Mouse (Mus musculus): ENCODE data around the gene Tpcn1.

DNA sequence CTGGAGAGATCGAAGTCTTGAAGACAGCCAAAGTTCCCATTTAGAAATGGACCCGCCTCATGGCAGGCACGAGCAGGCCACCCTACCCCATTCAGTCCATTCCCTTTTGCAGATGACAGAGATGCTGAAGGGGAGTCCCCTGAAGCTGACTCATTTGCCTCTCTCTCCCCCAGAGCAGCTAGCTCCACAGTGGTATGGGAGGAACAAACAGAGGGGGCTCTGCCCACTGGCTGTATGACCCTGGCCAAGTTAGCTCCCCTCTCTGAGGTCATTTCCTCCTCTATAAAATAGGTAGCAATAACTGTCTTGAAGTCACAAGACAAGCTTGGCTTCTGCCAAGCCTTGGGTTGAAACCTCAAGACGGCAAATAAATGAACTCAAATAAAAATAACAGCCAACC is 5.0 kb downstream of the Tpcn1 start:
- TF ChIP-seq MAFK (IDR thresholded peaks at IDR 0.05; ENCODE audit: insufficient read depth, low read depth, low read length) (no peak), ZNF384 (IDR thresholded peaks at IDR 0.05; ENCODE audit: low read depth, low read length) (no peak), ZC3H11A (IDR thresholded peaks at IDR 0.05; ENCODE audit: borderline replicate concordance, low read depth, low read length) (no peak), HCFC1 (IDR thresholded peaks at IDR 0.05; ENCODE audit: borderline replicate concordance, insufficient read depth, low read length) (no peak)
